Mouse (Mus musculus): Measurements from ENCODE around the gene Matn3. TPM values are rescaled to one million over a fixed set of nuclear protein-coding genes. Genes with fewer than 3 reads are reported as not detected.

Matn3 gene
- total and polyA plus RNA-seq, 3 experiments = 0.05 TPM; not detected in 2

DNA sequence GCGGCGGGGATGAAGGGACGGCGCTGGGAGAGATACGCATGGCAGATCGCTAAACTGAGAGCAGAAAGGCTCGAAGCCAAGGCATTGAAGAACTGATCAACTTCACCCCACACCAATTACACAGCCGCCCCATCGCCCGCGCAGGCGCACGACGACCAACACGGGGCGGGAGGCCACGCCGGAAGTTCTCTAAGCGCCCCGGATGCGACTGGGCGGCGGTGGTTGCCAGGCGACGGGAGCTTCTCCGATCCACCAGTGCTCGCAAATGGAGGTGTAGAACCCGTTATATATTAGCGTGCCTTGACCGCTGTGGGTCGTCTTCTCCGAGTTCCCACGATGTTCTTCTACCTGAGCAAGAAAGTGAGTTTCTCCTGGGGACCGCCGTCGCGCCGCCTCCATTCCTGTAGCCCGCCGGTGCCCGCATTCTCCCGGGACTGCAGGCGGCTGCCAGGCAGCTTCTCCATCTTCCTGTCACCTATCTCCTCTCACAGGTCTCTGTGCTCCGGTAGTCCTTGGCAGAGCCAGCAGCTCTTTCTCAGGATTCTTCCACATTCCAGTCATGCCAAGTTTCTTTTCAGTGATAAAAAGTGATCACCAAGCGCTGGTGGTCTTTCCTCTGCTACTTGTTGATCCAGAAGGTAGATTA lies 26.2 kb downstream of the Matn3 start, which contains the start of gene Wdr35:
Wdr35 (plus strand) TSS at position 73 of the 646 bp plus-strand sequence.
- Histone ChIP-seq H3K4me1 (ENCODE audit: insufficient read depth, low read depth, low read length) (no peaks in the 10 kb centered on the region), H3K4me3 (ENCODE audit: low read depth, low read length) (no peak within 1 kb of the TSS), H3K36me3 (replicated peaks) (no peaks in the 10 kb centered on the region), H3K9me3 (replicated peaks) (no peaks in the 10 kb centered on the region), H3K27me3 (ENCODE audit: insufficient read depth, low read length) (no peaks in the 10 kb centered on the region; the same call in 1 of the 2 replicates)
- ATAC-seq (ENCODE audit: extremely low read depth, insufficient number of reproducible peaks, low FRiP score, poor library complexity, severe bottlenecking) (no peak), DNase-seq (ENCODE audit: low spot score) (no peak)
- no peak for TF ChIP-seq CTCF (IDR thresholded peaks at IDR 0.05; ENCODE audit: low read depth, low read length)
- TF ChIP-seq GATA1 (IDR thresholded peaks at IDR 0.05; ENCODE audit: borderline replicate concordance, low read length) = no peak
- TF ChIP-seq TAL1 (conservative IDR thresholded peaks at IDR 0.05; ENCODE audit: low read depth, low read length) = no peak
- no peak for TF ChIP-seq GATA2 (IDR thresholded peaks at IDR 0.05; ENCODE audit: borderline replicate concordance, low read depth, low read length)
- no peak for TF ChIP-seq POLR2AphosphoS5 (IDR thresholded peaks at IDR 0.05; ENCODE audit: insufficient replicate concordance, low read depth, low read length)

DNA sequence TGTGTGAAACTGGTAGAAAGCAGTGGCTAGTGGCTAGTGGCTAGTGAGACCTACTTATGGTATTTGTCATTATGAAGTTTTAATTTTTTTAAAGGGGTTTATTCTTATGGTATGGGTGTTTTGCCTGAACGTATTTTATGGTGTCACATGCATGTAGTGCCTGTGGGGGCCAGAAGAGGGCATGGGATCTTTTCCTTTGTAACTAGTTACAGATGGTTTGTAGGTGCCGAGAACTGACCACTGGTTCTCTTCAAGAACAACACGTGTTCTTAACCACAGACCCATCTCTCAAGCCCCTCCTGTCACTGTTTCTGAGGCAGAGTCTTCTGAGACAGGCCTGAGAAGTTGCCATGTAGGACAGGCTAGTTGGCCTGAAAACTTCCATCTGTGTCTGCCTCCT lies 27.3 kb downstream of the Matn3 start:
- H3K4me3 ChIP-seq (ENCODE audit: low read depth, low read length) = no peak overlapping the region
- no peaks in the 10 kb centered on the region for H3K9me3 ChIP-seq (replicated peaks)
- no peaks in the 10 kb centered on the region for H3K4me1 ChIP-seq (ENCODE audit: insufficient read depth, low read depth, low read length)
- TF ChIP-seq TAL1 (conservative IDR thresholded peaks at IDR 0.05; ENCODE audit: low read depth, low read length) = no peak
- TF ChIP-seq GATA2 (IDR thresholded peaks at IDR 0.05; ENCODE audit: borderline replicate concordance, low read depth, low read length) = no peak
- no peak for TF ChIP-seq GATA1 (IDR thresholded peaks at IDR 0.05; ENCODE audit: borderline replicate concordance, low read length)
- no peak for TF ChIP-seq CTCF (IDR thresholded peaks at IDR 0.05; ENCODE audit: low read depth, low read length)
- TF ChIP-seq POLR2AphosphoS5 (IDR thresholded peaks at IDR 0.05; ENCODE audit: insufficient replicate concordance, low read depth, low read length) = no peak
- no peaks in the 10 kb centered on the region for H3K36me3 ChIP-seq (replicated peaks)
- no peak for DNase-seq (ENCODE audit: low spot score)
- H3K27me3 ChIP-seq (ENCODE audit: insufficient read depth, low read length) = no peaks in the 10 kb centered on the region; the same call in 1 of the 2 replicates
- ATAC-seq (ENCODE audit: extremely low read depth, insufficient number of reproducible peaks, low FRiP score, poor library complexity, severe bottlenecking) = no peak

DNA sequence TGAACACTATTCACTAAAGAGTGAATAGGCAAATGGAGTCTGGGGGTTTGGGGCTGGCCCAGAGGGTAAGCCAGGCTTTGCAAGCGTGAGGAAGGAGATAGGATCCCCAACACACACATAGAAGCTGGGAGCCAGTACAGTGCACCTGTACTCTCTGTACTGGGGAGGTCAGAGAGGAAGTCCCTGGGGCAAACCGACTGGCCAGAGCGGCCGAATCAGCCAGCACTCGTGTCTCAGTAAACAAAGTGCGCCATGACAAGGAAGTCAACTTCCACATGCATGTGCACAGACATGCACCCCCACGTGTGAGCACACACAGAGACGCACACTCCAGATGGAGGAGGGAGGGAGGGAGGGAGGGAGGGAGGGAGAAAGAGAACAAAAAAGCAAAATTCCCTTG lies 45.5 kb downstream of the Matn3 start:
- ATAC-seq (ENCODE audit: extremely low read depth, insufficient number of reproducible peaks, low FRiP score, poor library complexity, severe bottlenecking) (no peak), DNase-seq (ENCODE audit: low spot score) (no peak)
- no peaks in the 10 kb centered on the region for H3K36me3 ChIP-seq (replicated peaks)
- H3K27me3 ChIP-seq (ENCODE audit: insufficient read depth, low read length) = peaks cover 5% of the 10 kb centered on the region; the same call in 1 of the 2 replicates
- H3K4me3 ChIP-seq (ENCODE audit: low read depth, low read length) = no peak overlapping the region
- no peaks in the 10 kb centered on the region for H3K9me3 ChIP-seq (replicated peaks)
- TF ChIP-seq GATA2 (IDR thresholded peaks at IDR 0.05; ENCODE audit: borderline replicate concordance, low read depth, low read length) (no peak), CTCF (IDR thresholded peaks at IDR 0.05; ENCODE audit: low read depth, low read length) (no peak), GATA1 (IDR thresholded peaks at IDR 0.05; ENCODE audit: borderline replicate concordance, low read length) (no peak), POLR2AphosphoS5 (IDR thresholded peaks at IDR 0.05; ENCODE audit: insufficient replicate concordance, low read depth, low read length) (no peak), TAL1 (conservative IDR thresholded peaks at IDR 0.05; ENCODE audit: low read depth, low read length) (no peak)
- no peaks in the 10 kb centered on the region for H3K4me1 ChIP-seq (ENCODE audit: insufficient read depth, low read depth, low read length)

DNA sequence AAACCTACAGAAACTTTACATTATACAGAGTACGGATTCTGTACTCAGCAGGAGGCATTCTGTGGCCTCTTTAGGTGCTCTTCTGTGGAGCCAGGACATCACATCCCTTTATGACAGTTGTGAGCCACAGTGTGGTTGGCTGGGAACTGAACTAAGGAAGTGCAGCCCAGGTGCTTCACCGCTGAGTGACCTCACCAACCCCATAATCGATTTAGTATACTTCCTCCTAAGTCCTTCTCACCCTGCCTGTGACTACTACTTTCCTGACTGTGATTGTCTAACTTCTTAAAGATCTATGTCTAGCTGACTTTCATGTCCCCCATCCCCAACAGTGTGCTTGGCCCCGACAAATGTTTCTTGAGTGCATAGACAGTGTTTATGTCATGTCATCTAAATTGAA lies 50.6 kb downstream of the Matn3 start:
- no peaks in the 10 kb centered on the region for H3K36me3 ChIP-seq (replicated peaks)
- no peak overlapping the region for H3K4me3 ChIP-seq (ENCODE audit: low read depth, low read length)
- DNase-seq (ENCODE audit: low spot score) (no peak), ATAC-seq (ENCODE audit: extremely low read depth, insufficient number of reproducible peaks, low FRiP score, poor library complexity, severe bottlenecking) (no peak)
- H3K27me3 ChIP-seq (ENCODE audit: insufficient read depth, low read length) = no peaks in the 10 kb centered on the region
- H3K9me3 ChIP-seq (replicated peaks) = no peaks in the 10 kb centered on the region
- TF ChIP-seq GATA1 (IDR thresholded peaks at IDR 0.05; ENCODE audit: borderline replicate concordance, low read length) (no peak), TAL1 (conservative IDR thresholded peaks at IDR 0.05; ENCODE audit: low read depth, low read length) (no peak), POLR2AphosphoS5 (IDR thresholded peaks at IDR 0.05; ENCODE audit: insufficient replicate concordance, low read depth, low read length) (no peak), CTCF (IDR thresholded peaks at IDR 0.05; ENCODE audit: low read depth, low read length) (no peak), GATA2 (IDR thresholded peaks at IDR 0.05; ENCODE audit: borderline replicate concordance, low read depth, low read length) (no peak)
- H3K4me1 ChIP-seq (ENCODE audit: insufficient read depth, low read depth, low read length) = no peaks in the 10 kb centered on the region

- Histone ChIP-seq H3K4me1 (ENCODE audit: insufficient read depth, low read depth, low read length) (no peaks in the 10 kb centered on the region), H3K36me3 (replicated peaks) (no peaks in the 10 kb centered on the region), H3K4me3 (ENCODE audit: low read depth, low read length) (no peak overlapping the region), H3K9me3 (replicated peaks) (no peaks in the 10 kb centered on the region), H3K27me3 (ENCODE audit: insufficient read depth, low read length) (no peaks in the 10 kb centered on the region)
- ATAC-seq (ENCODE audit: extremely low read depth, insufficient number of reproducible peaks, low FRiP score, poor library complexity, severe bottlenecking) = no peak
- TF ChIP-seq POLR2AphosphoS5 (IDR thresholded peaks at IDR 0.05; ENCODE audit: insufficient replicate concordance, low read depth, low read length) = no peak
- peak; percentile 7 for DNase-seq (ENCODE audit: low spot score)
Observed at GRCm38 (mm10) chr12:9002038-9002648, 54.4 kb downstream of the Matn3 start.

DNA sequence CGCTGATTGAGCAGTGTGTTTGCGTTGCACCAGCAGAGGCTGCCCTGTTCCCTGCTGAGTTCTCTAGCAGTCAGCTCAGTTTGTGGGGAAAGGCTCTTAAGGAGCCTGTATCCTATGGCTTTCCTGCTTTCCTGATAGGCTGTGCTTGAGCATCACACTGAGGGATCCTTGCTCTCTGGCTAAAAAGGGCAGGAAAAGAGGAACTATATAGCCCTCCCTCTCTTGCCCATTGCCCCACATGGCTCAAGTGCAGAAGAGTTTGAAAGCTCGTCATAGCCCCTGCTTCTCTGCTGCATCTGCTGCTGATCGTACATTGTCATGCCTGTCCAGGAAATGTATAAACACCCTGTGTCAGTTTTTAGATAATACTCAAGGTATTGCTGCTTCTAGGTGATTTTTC lies 59.4 kb downstream of the Matn3 start:
- Histone ChIP-seq H3K36me3 (replicated peaks) (no peaks in the 10 kb centered on the region), H3K9me3 (replicated peaks) (no peaks in the 10 kb centered on the region), H3K27me3 (ENCODE audit: insufficient read depth, low read length) (no peaks in the 10 kb centered on the region), H3K4me3 (ENCODE audit: low read depth, low read length) (no peak overlapping the region), H3K4me1 (ENCODE audit: insufficient read depth, low read depth, low read length) (no peaks in the 10 kb centered on the region)
- ATAC-seq (ENCODE audit: extremely low read depth, insufficient number of reproducible peaks, low FRiP score, poor library complexity, severe bottlenecking) (no peak), DNase-seq (ENCODE audit: low spot score) (no peak)
- no peak for TF ChIP-seq GATA1 (IDR thresholded peaks at IDR 0.05; ENCODE audit: borderline replicate concordance, low read length)
- TF ChIP-seq GATA2 (IDR thresholded peaks at IDR 0.05; ENCODE audit: borderline replicate concordance, low read depth, low read length) = no peak
- no peak for TF ChIP-seq TAL1 (conservative IDR thresholded peaks at IDR 0.05; ENCODE audit: low read depth, low read length)
- TF ChIP-seq CTCF (IDR thresholded peaks at IDR 0.05; ENCODE audit: low read depth, low read length) = no peak
- no peak for TF ChIP-seq POLR2AphosphoS5 (IDR thresholded peaks at IDR 0.05; ENCODE audit: insufficient replicate concordance, low read depth, low read length)
